Mouse (Mus musculus) cerebellum, adult 8-10 months (tissue): ENCODE measurements around the gene Nfkbil1.

Experiments used
- DNase-seq: peaks from one replicate; pipeline ENCODE4 v3.0.0; 2022

Gene Nfkbil1

GRCm38 (mm10) chr17:35173329-35173728 is 62.3 kb downstream of the Nfkbil1 start:
- DNase-seq: no peak

GRCm38 (mm10) chr17:35172445-35173234 is 63.0 kb downstream of the Nfkbil1 start:
- no peak for DNase-seq
